Mouse (Mus musculus) megakaryocyte, embryonic 14.5 days (primary cell): ENCODE results near the gene Ralbp1. TPM values are rescaled to one million over a fixed set of nuclear protein-coding genes. Genes with fewer than 3 reads are reported as not detected.

Source experiments
- H3K27me3 ChIP-seq: replicated peaks from 2 replicates; pipeline ENCODE3; 2012; ENCODE audit warnings: inconsistent platforms
- H3K36me3 ChIP-seq: replicated peaks from 2 replicates; pipeline ENCODE3; 2012; ENCODE audit warnings: low read length, inconsistent platforms, mixed read lengths
- H3K4me1 ChIP-seq: 2 replicates; pipeline ENCODE4 v1.6.1; 2012; ENCODE audit warnings: inconsistent platforms
- H3K4me3 ChIP-seq: replicated peaks from 2 replicates; pipeline ENCODE3; 2012; ENCODE audit warnings: moderate library complexity, mild to moderate bottlenecking, inconsistent platforms
- H3K9me3 ChIP-seq: 2 replicates; pipeline ENCODE4 v1.6.1; 2012; ENCODE audit warnings: inconsistent platforms
- FLI1 ChIP-seq: IDR thresholded peaks from 2 replicates; pipeline ENCODE4 v1.6.1; 2012; ENCODE audit warnings: low read length, inconsistent platforms, mixed read lengths
- GATA1 ChIP-seq: IDR thresholded peaks from 3 replicates; pipeline ENCODE4 v1.6.1; 2012; ENCODE audit warnings: mixed read lengths, low read length, inconsistent platforms, borderline replicate concordance
- polyA plus RNA-seq: library from polyadenylated mRNA; stranded (reverse); fragments of >175 nt; gene quantifications from 2 replicates; pipeline ENCODE4 v1.2.3, GENCODE M21; 2012; ENCODE audit warnings: low replicate concordance; ENCODE audit not compliant: insufficient read depth

Ralbp1 gene
- polyA plus RNA-seq, 1 experiment = 184 TPM

GRCm38 (mm10) chr17:65919235-65919634 lies 33.6 kb upstream of the Ralbp1 start:
- no peak overlapping the region for H3K4me3 ChIP-seq
- no peak for TF ChIP-seq FLI1
- no peak for TF ChIP-seq GATA1
- H3K36me3 ChIP-seq = peaks cover 16% of the 10 kb centered on the region
- H3K27me3 ChIP-seq = no peaks in the 10 kb centered on the region
- no peaks in the 10 kb centered on the region for H3K9me3 ChIP-seq
- H3K4me1 ChIP-seq = peaks cover 20% of the 10 kb centered on the region

GRCm38 (mm10) chr17:65916135-65916668 lies 30.6 kb upstream of the Ralbp1 start:
- TF ChIP-seq FLI1 (no peak), GATA1 (no peak)
- H3K4me3 ChIP-seq = no peak overlapping the region
- H3K4me1 ChIP-seq = peaks cover 16% of the 10 kb centered on the region
- no peaks in the 10 kb centered on the region for H3K9me3 ChIP-seq
- no peaks in the 10 kb centered on the region for H3K27me3 ChIP-seq
- no peaks in the 10 kb centered on the region for H3K36me3 ChIP-seq

- no peaks in the 10 kb centered on the region for H3K9me3 ChIP-seq
- no peaks in the 10 kb centered on the region for H3K27me3 ChIP-seq
- no peak overlapping the region for H3K4me3 ChIP-seq
- peaks cover 9% of the 10 kb centered on the region for H3K4me1 ChIP-seq
- H3K36me3 ChIP-seq = no peaks in the 10 kb centered on the region
- TF ChIP-seq GATA1 = no peak
- no peak for TF ChIP-seq FLI1
Measured at GRCm38 (mm10) chr17:65914083-65914482, 28.5 kb upstream of the Ralbp1 start.

GRCm38 (mm10) chr17:65912202-65912601 lies 26.6 kb upstream of the Ralbp1 start:
- Histone ChIP-seq H3K4me1 (peaks cover 7% of the 10 kb centered on the region), H3K9me3 (no peaks in the 10 kb centered on the region), H3K36me3 (no peaks in the 10 kb centered on the region), H3K4me3 (no peak overlapping the region), H3K27me3 (no peaks in the 10 kb centered on the region)
- TF ChIP-seq FLI1 (no peak), GATA1 (no peak)

GRCm38 (mm10) chr17:65911285-65912069 lies 25.9 kb upstream of the Ralbp1 start:
- no peaks in the 10 kb centered on the region for H3K27me3 ChIP-seq
- H3K36me3 ChIP-seq = no peaks in the 10 kb centered on the region
- TF ChIP-seq FLI1 = no peak
- no peak for TF ChIP-seq GATA1
- H3K4me3 ChIP-seq = no peak overlapping the region
- H3K9me3 ChIP-seq = no peaks in the 10 kb centered on the region
- peaks cover 13% of the 10 kb centered on the region for H3K4me1 ChIP-seq

- Histone ChIP-seq H3K27me3 (no peaks in the 10 kb centered on the region), H3K4me1 (peaks cover 15% of the 10 kb centered on the region), H3K4me3 (no peak overlapping the region), H3K36me3 (no peaks in the 10 kb centered on the region), H3K9me3 (peaks cover 9% of the 10 kb centered on the region)
- TF ChIP-seq FLI1 = no peak
Measured at GRCm38 (mm10) chr17:65908270-65908669, 22.7 kb upstream of the Ralbp1 start.

- Histone ChIP-seq H3K36me3 (no peaks in the 10 kb centered on the region), H3K4me3 (peak overlapping the region; percentile 73), H3K27me3 (no peaks in the 10 kb centered on the region), H3K9me3 (peaks cover 15% of the 10 kb centered on the region), H3K4me1 (peaks cover 13% of the 10 kb centered on the region)
- TF ChIP-seq FLI1 (no peak), GATA1 (no peak)
Measured at GRCm38 (mm10) chr17:65906895-65907401, 21.4 kb upstream of the Ralbp1 start.

GRCm38 (mm10) chr17:65906313-65906894 lies 20.8 kb upstream of the Ralbp1 start:
- no peaks in the 10 kb centered on the region for H3K36me3 ChIP-seq
- no peaks in the 10 kb centered on the region for H3K27me3 ChIP-seq
- H3K4me3 ChIP-seq = no peak overlapping the region
- no peak for TF ChIP-seq GATA1
- no peak for TF ChIP-seq FLI1
- peaks cover 13% of the 10 kb centered on the region for H3K4me1 ChIP-seq
- H3K9me3 ChIP-seq = peaks cover 15% of the 10 kb centered on the region

GRCm38 (mm10) chr17:65905241-65905640 lies 19.6 kb upstream of the Ralbp1 start:
- Histone ChIP-seq H3K9me3 (peaks cover 15% of the 10 kb centered on the region), H3K4me3 (no peak overlapping the region), H3K4me1 (peaks cover 13% of the 10 kb centered on the region), H3K36me3 (no peaks in the 10 kb centered on the region), H3K27me3 (no peaks in the 10 kb centered on the region)
- TF ChIP-seq GATA1 (no peak), FLI1 (no peak)

GRCm38 (mm10) chr17:65903826-65904225 lies 18.2 kb upstream of the Ralbp1 start:
- H3K4me1 ChIP-seq = peaks cover 16% of the 10 kb centered on the region
- H3K9me3 ChIP-seq = peaks cover 15% of the 10 kb centered on the region
- no peaks in the 10 kb centered on the region for H3K27me3 ChIP-seq
- no peak overlapping the region for H3K4me3 ChIP-seq
- TF ChIP-seq FLI1 (no peak), GATA1 (no peak)
- no peaks in the 10 kb centered on the region for H3K36me3 ChIP-seq

GRCm38 (mm10) chr17:65903011-65903410 lies 17.4 kb upstream of the Ralbp1 start:
- Histone ChIP-seq H3K4me3 (no peak overlapping the region), H3K4me1 (peaks cover 16% of the 10 kb centered on the region), H3K27me3 (no peaks in the 10 kb centered on the region), H3K36me3 (no peaks in the 10 kb centered on the region), H3K9me3 (peaks cover 15% of the 10 kb centered on the region)
- no peak for TF ChIP-seq FLI1
- TF ChIP-seq GATA1 = no peak
